Mouse (Mus musculus) thymus, postnatal 14 days (tissue): Measurements from ENCODE around the gene Mtpn.

Experiments used
- DNase-seq: peaks from one replicate; pipeline ENCODE4 v3.0.0; 2021

The Mtpn gene

DNA sequence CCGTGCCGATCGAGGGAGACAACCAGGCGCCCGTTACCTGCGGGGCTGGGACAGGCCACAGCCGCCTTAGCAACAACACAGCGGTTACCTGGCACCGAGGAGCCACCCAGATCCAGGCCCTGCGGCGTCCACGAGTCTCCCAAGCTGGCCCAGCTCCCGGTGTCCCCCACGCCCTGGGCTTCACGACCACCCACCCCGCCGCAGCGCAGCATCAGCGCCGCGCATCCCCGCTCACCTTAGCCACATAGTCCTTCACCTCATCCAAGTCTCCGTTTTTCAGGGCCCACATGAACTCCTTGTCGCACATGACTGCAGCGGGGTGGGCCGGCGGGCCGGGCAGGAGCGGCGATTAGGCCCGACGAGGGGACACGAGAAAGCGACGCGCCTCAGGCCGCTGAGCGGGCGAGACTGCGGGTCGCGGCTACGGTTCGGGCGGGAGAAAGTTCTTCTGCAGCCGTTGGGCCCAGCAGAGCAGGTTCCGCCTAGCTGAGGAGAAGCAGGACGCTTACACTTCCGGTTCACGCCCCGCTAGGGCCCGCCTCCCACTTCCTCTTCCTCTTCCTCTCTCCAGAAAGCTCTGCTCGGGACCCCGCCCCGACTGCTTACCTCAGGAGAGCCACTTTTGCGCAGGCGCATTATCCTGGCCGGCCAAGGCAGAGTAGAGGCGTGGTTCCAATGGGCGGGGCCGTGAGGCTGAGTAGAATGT is at the start of gene Mtpn:
Gene Mtpn, minus strand, starts transcription at position 585 of the 706 bp plus-strand sequence.
- peak; percentile 98 for DNase-seq

DNA sequence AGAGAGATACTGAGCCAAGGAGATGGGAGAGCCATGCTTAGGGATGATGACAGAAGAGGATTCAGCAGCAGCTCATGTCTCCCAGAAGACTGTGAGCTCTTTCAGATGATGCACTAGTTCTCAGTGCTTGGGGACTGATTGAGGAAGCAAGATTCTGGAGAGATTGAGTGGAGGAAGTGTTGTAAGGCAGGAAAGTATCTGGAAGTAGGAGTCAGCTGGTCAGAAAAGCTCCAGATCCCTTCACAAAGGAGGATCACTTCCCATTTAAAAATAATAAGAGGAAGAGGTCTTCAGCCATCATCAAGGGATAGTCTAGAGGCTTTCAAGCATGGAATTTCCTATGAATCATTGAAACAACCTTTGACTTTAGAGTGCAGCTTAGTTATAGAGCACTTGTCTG is 29.0 kb upstream of the Mtpn start:
- DNase-seq: no peak

DNA sequence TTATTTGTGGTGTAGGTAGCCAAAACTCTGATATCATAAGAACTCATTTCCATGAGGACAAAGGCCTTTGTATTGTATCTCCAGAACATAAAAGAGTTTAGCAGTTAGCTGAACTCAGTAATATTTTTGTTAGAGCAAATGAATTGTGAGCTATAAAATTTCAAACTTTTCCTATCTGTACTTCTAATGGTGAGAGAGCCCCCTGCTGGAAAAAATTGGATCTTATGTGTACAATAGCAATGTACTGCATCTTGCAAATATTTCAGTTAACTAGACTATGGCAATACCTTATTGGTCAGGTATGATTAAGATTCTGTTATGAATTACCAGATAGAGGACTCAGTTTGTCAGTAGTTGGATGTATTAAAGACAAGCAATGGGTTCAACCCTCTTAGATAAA is 28.1 kb upstream of the Mtpn start:
- peak; percentile 42 for DNase-seq

DNA sequence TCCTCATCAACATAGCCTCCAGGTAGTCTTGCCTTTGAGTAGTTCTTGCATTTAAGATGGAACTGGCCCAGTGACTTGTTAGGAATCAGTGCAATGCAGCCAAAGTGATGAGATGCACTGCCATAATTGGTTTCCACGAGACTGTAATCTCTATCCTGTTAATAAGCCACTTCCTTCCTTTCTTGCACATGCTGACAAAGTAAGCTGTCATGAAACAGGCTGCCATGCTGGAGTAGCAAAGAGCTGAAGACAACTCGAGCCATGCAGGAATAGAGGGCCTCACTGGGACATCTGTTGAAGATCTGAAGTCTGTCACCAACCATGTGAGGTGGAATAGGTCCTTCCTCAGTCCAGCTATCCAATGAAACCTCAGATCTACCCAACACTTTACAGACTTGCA is 20.3 kb upstream of the Mtpn start:
- no peak for DNase-seq

DNA sequence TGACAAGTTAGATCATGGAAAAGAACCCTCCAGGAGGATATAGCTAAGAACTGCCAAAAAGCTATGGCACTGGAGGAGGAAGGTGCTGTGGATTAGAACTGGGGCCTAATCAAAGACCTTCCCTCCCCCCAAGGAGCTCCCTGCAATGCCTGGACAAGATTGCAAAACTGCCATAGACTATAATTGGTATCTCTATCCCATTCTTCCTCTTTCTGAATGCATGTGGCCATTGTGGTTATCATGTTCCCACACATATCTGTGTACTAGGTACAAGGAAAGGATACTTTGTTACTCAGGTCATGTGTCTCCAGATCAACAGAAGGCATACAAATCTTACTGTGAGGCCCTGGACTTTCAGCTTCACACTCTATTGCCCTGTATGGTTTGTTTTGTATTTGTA is 4.7 kb upstream of the Mtpn start:
- no peak for DNase-seq

DNA sequence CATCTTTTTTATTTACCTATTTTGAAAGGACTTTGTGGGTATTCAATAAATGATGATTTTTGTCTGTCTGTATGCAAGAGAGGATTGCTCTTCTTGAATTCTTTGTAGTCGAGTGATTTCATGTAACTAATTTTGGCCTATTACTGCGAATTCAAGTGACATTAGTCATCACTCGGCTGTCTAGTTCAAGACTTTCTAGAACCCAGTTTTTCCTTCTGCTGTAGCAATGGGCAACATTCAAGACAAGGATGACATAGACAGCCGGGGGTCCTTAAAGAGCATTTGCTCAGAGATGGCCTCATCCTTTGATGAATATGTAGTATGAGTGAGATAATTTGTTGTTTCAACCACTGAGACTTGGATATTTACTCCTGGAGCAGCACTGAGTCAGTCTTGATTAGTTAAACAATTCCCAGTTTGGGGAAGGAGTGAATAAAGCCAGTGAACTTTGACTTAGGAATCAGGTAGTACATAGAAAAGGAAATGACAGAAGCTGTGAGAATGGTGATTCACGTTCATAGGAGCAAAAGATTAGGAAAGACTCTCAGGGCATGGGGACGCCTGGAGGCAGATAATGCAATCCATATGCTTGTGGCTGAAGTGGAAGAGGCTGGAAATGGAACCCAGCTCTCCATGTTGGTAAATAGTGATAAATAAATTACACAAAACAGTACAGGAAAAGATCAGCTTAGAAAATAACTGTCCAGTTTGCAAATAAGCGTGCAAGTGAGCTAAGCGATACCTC is 3.1 kb upstream of the Mtpn start:
- no peak for DNase-seq

DNA sequence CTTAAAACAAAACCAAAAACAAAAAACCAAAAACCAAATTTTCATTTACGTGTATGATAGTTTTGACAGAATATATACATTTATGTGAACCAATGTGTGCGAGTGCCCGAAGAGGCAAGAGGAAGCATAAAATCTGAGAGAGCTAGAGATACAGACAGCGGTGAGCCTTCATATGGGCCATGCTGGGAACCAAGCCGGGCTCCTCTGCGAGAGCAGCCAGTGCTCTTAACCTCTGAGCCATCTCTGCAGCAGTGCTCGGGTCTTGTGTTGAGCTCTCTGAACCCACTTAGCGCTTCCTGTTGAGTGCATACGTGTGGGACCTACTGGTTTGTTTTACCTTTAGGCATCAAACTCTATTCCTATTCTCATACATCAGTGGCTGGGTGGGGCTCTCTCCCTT is 689 bp upstream of the Mtpn start:
- peak; percentile 20 for DNase-seq

DNA sequence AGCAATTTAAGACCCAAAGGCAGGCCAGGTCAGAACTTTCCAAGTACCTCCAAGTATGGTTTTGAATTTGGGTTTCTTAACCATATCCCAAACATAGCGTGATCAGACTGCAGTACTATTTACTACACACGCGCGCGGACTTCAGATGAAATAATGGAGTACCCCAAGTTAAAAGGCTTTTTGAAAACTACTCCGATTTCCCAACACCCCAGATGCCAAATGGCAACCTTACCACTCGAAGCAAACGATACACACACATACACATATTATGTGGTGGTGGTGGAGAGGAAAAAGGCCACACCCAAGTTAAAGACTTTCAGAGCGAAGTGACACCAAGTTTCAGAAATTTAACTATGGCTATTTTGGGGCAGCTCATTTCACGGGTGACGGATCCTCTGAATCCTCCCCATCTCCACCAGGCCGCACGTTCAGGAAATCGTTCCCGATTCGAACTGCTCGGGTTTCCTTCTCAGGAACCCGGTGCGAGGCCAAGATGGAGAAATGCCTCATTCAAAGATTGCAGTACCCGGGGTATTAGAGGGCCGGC is 858 bp downstream of the Mtpn start:
- DNase-seq: peak; percentile 5

DNA sequence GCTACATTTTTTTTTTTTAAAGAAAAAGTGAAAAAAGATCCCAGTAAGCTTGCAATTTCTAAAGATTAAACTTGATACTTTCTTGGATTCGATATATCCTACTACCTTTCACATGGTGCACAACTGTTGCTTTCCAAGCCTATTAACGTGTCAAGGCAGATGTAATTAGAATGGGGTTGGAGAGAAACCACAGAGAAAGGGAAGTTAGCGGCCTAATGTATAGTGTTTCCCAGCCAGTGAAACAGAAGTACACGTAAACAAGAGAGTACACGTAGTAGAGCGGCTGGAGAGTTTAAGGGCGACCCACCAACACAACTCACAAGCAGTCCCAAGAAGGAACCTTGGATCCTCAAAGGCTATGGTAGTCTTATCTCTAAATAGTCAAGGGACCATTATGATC is 3.7 kb downstream of the Mtpn start:
- DNase-seq: no peak

DNA sequence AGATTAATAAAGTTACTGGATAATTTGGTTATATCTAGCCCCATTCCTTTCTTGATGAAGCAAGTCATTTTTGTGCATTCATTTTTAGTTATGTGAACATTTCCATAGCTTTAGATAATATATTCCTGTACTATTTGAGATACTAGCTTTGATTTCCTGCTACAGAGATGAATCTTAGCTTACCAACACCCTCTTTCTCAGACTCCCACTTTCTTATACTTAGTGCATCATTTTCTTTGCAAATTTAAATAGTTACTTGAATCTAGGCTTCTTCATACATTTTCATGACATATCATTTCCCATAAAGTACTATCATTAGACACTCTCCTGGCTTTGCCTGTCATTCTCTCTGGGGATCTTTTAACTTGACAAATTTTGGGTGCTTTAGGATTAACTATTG is 26.3 kb downstream of the Mtpn start:
- DNase-seq: no peak

DNA sequence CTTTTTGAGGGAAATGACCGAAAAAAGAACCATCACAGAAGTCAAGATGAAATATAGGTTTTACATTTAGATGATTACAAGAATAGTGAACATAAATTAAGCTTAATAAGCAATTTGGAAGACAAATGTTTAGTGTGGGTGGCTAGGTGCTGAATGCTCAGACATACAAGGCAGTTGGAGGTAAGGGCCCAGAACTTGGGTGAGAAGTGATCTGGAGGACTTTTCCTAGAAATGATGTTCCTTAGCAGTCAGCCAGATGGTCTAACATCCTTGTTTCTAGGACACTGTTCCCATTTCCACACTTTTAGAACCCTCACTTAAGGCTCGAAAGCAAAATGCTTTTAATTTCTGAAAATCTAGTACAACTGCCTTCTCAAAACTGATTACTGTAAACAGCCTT is 34.9 kb downstream of the Mtpn start:
- no peak for DNase-seq

DNA sequence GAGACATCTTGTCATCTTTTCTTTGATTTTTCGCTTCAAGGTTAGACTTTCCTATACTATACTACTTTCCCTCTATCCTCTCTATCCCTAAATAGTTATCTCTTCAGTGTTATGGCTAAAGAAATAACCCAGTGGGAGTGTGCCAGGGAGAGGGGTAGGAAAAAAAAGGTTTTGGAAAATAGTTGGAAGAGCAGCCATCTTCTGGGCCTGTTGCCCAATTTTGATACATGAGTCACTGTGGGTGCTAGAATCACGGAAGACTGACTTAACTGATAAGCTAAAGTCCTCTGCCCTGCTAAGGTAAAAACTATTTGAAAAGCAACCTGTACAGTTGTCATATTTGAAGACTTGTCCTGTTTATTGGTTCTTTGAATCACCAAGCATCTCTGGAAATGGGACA is 36.8 kb downstream of the Mtpn start:
- no peak for DNase-seq

DNA sequence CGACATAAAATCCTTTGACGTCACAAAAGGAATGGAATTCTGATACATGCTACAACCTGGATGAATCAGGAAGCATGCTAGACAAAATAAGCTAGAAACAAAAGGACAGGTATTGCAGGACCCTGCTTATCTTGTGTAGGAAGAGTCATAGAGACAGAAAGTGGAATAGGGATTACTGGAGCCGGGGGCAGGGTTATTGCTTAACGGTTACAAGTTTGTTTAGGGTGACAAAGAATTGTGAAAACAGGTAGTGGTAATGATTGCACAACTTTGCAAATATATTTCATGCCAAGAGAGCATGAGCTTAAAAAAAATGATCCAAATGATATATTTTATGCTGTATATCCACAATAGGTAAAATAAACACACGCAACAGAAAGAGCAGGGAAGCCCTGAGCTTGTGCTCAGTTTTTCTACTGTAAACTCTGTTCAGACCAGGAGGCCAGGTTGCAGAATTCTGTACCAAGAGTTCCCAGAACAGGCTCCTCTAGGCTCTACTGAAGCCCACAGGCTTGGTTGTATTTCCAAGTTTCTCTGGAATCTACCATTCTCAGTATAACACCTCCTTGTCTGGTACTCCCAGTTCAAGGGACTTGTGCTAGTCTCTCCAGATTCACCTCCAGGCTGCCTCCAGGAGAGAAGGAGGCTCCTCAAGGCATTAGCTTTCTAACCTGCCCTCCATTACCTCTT is 39.6 kb downstream of the Mtpn start:
- no peak for DNase-seq

DNA sequence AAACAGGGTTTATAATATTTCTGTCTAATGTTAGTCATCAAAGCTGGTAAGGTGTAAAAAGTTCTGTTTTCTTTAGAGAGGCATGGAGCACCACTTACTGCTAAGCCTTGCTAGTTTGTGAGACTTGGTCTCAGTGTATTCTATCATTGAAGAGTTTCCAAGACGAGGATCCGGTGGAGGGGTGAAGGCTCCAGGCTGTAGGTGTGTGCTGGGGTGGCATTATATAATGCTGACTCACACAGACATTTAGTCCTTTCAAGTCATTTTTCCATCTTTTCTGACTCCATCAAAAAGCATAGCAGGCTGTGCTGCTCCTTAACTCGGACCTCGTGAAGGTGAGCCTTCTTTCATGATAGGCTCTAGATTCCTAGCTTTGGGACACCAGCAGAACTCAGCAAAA is 42.3 kb downstream of the Mtpn start:
- DNase-seq: no peak

DNA sequence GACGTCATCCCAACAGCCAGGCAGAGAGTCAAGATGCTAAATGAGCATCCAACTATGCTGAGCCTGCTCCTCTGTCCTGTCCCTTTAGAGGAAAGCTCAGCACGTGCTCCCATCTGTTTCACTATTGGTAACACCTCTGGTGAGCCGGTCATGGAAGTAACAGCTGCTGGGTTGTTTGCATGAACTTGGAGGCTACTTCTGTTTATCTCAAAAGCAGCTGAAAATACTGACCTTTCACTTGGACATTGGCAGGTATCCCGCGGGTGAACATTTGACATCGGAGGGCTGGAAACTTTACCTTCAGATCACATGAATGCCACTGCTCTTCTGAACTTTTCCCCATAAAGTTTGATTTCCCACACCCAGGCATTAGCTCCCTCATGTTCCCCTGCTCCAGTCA is 45.8 kb downstream of the Mtpn start:
- no peak for DNase-seq

DNA sequence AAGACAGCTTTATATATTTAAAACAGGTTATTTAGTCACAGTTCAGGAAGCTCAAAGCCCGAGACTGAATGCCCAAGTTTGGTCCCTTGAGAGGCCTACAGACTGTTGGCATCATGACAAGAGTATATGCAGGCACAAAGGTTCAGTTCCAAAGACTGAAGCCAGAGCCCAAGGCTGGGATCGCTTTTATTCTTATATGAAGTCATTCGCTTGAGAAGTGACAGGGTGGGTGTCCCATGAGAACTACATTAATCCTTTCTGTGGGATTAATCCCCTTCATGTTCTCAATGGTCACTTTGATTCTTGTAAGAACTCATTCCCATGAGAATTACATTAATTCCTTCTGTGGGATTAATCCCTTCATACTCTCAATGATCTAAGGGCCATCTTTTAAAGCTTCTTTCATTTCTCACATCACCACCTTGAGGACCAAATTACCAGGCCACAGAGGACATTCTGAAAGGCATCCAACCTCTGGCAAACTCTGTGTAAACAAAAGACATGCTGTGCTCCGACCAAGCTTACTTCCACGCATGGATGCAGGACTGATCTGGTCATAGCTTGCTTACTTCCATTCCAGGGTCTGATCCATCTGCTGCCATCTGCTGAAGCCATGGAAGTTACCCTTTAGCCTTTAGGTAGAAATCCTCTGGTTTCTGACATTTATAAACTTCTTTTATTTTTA is 59.9 kb downstream of the Mtpn start:
- DNase-seq: no peak

DNA sequence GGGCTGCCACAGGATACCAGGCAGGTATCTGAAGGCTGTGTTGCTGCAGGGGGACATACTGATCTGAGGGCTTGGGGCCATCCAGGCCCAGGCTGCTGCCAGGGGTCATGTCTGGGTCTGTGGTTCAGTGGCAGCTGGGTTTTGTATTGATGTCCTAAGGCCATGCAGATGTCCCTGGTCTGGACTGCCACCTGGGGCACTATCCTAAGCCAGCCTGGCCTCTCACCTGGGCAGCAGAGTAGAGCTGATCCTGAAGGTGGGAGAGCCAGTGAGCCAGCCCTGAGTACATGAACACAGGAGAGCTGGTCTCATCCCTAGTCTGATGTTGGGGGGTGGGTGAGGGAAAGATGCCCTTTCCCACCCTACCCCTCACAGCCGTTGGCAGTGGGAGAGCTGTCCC is 62.9 kb downstream of the Mtpn start:
- no peak for DNase-seq

DNA sequence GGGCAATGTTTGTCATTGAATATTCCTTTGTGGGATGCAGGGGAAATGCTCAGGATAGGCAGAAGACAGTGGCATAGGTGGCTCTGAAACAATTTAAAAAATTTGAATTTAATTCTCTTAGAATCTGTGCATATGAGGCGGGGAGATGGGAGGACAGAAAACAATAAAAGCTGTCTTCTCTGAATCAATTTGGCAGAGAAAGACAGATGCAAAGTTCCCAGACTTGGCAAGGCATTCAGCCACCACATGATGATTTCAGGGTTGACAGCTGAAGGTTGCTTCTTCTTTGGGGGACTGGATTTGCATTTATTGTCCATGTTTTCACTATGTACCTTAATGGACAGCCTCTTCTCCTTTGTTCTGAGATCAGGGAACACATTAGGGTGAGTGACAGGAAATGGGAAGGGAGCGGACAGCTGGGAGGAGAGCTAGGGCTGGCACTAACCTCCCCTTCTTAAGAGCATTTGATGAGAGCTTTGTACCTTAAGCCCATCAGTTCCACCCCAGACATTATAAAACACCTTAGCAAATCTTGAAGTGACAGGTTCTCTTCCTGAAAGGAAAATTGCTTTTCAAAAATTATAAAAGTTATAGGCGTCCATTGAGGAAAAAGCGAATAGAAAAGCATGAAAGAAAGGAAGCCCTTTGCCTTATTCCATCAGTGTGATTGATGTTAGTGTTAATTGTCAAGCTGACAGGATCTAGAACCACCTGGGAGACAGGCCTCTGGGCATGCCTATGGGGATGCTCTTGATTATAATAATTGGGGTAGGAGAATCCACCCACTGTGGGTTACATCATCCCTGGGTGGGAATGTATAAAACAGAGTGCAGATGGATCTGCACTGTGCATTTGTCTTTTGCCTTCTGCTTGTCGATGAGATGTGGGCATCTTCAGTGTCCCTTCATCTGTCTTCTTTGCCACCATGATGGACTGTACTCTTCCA is 76.0 kb downstream of the Mtpn start:
- no peak for DNase-seq

DNA sequence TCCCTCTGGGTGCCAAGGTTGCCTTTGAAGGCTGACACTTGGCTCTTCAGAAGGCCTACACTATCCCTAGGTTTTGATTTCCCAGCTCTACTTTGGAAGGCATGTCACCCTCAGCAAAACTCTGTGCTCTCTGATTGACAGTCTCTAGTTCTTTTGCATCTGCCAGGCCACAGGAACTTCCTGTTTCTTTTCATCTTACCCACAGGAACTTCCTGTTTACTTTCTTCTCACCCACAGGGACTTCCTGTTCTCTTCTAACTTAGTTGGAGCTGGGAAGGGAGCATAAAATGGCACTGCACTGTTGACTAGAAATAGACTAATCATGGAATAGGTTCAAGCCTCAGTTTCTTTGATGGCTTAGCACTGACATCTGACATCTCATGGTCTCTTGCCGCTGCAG is 77.2 kb downstream of the Mtpn start:
- DNase-seq: no peak
